Mouse (Mus musculus) Patski (cell line): ENCODE measurements at regions not wholly inside any gene's neighbourhood (a gene's known extent, or its start where the extent isn't known, plus 50 kb on each side); places are given as distances from the start of the nearest gene placed in this dataset.

Experiments used
- ATAC-seq: fragments of 100-300 bp; one replicate; pipeline ENCODE4 v1.8.0; 2021
- CTCF ChIA-PET: fragments of 350-600 bp; sonication (Branson Sonifier 250); formaldehyde crosslinking; loops from one replicate; lab custom pipeline; 2022; ENCODE audit warnings: inconsistent platforms; lab: Charles Lee
- POLR2A ChIA-PET: fragments of 350-600 bp; sonication (Branson Sonifier 250); formaldehyde crosslinking; loops from one replicate; lab custom pipeline; 2022; ENCODE audit warnings: antibody characterized with exemption, inconsistent platforms; lab: Charles Lee
- DNase-seq: peaks from one replicate; pipeline ENCODE4 v3.0.0-alpha.2; 2011; ENCODE audit warnings: low read depth, low spot score
- H3K27me3 ChIP-seq: fragments of 371-371 bp; one replicate; pipeline ENCODE4 v1.5.1; 2021
- CTCF ChIP-seq: fragments of 100-300 bp; IDR thresholded peaks from one replicate; pipeline ENCODE4 v1.5.1; 2021
- in situ Hi-C: fragments of 300-500 bp; cut with MboI; formaldehyde crosslinking; loops from 3 replicates; pipeline ENCODE4 v1.11.1; 2018; ENCODE audit warnings: low pct_unique_long_range_greater_than_20kb, mixed read lengths

- no peak for TF ChIP-seq CTCF
- no peak for ATAC-seq
- ChIA-PET POLR2A (no interaction called here), CTCF (no interaction called here)
- DNase-seq: no peak
- no peaks in the 10 kb centered on the region for H3K27me3 ChIP-seq
- in situ Hi-C loops: no loop called here
Measured at GRCm38 (mm10) chr16:75104894-75105293, 481.0 kb downstream of the Lipi start.

- no peak for TF ChIP-seq CTCF
- ATAC-seq (no peak), DNase-seq (no peak)
- ChIA-PET CTCF (no interaction called here), POLR2A (no interaction called here)
- peaks cover 10% of the 10 kb centered on the region for H3K27me3 ChIP-seq
- in situ Hi-C loops: no loop called here
Measured at GRCm38 (mm10) chr16:75093163-75093562, 492.7 kb downstream of the Lipi start.

- no peak for TF ChIP-seq CTCF
- ChIA-PET CTCF (no interaction called here), POLR2A (no interaction called here)
- ATAC-seq (no peak), DNase-seq (no peak)
- in situ Hi-C loops: no loop called here
- H3K27me3 ChIP-seq: peaks cover 10% of the 10 kb centered on the region
Measured at GRCm38 (mm10) chr16:75092471-75093130, 493.3 kb downstream of the Lipi start.

GRCm38 (mm10) chr16:75091931-75092330 lies 493.9 kb downstream of the Lipi start:
- DNase-seq (no peak), ATAC-seq (no peak)
- CTCF ChIA-PET: no interaction called here
- in situ Hi-C loops: no loop called here
- POLR2A ChIA-PET: no interaction called here
- peaks cover 10% of the 10 kb centered on the region for H3K27me3 ChIP-seq
- TF ChIP-seq CTCF: no peak

GRCm38 (mm10) chr16:75089383-75090035 lies 496.4 kb downstream of the Lipi start:
- no peak for TF ChIP-seq CTCF
- in situ Hi-C loops: no loop called here
- H3K27me3 ChIP-seq: peaks cover 10% of the 10 kb centered on the region
- POLR2A ChIA-PET: no interaction called here
- no peak for DNase-seq
- CTCF ChIA-PET: interaction anchor here (0.9 to 1.4 kb wide), 2 partner anchors 11 to 17 kb away, joined by 3 to 4 read pairs; no protein-coding TSS in a partner anchor
- no peak for ATAC-seq

- ChIA-PET POLR2A (no interaction called here), CTCF (no interaction called here)
- DNase-seq (no peak), ATAC-seq (no peak)
- H3K27me3 ChIP-seq: peaks cover 10% of the 10 kb centered on the region
- TF ChIP-seq CTCF: no peak
- in situ Hi-C loops: no loop called here
Measured at GRCm38 (mm10) chr16:75088701-75089100, 497.2 kb downstream of the Lipi start.

GRCm38 (mm10) chr16:75065281-75065680 lies 520.6 kb downstream of the Lipi start:
- ChIA-PET CTCF (no interaction called here), POLR2A (no interaction called here)
- TF ChIP-seq CTCF: no peak
- DNase-seq: no peak
- ATAC-seq: no peak
- H3K27me3 ChIP-seq: no peaks in the 10 kb centered on the region
- in situ Hi-C loops: no loop called here

- no peaks in the 10 kb centered on the region for H3K27me3 ChIP-seq
- ATAC-seq: no peak
- in situ Hi-C loops: no loop called here
- ChIA-PET CTCF (no interaction called here), POLR2A (no interaction called here)
- TF ChIP-seq CTCF: no peak
- no peak for DNase-seq
Measured at GRCm38 (mm10) chr16:75052953-75053352, 532.9 kb downstream of the Lipi start.

GRCm38 (mm10) chr16:75045969-75046368 lies 539.9 kb downstream of the Lipi start:
- ATAC-seq (no peak), DNase-seq (no peak)
- H3K27me3 ChIP-seq: no peaks in the 10 kb centered on the region
- in situ Hi-C loops: no loop called here
- ChIA-PET POLR2A (no interaction called here), CTCF (interaction anchor here (1.1 kb wide), 1 partner anchor 33 kb away, joined by 3 read pairs; no protein-coding TSS in a partner anchor)
- no peak for TF ChIP-seq CTCF
